Mouse (Mus musculus) CH12.LX (cell line): Measurements from ENCODE around the gene Prpsap2. TPM values are rescaled to one million over a fixed set of nuclear protein-coding genes. Genes with fewer than 3 reads are reported as not detected.

Experiments
- HCFC1 ChIP-seq: IDR thresholded peaks from 2 replicates; pipeline ENCODE4 v1.6.1; 2012; ENCODE audit warnings: low read depth, mild to moderate bottlenecking, inconsistent platforms, low read length, improper control_type of control experiment
- IRF4 ChIP-seq: IDR thresholded peaks from 2 replicates; pipeline ENCODE4 v1.6.1; 2014; ENCODE audit warnings: low read depth, mild to moderate bottlenecking, inconsistent platforms, low read length, improper control_type of control experiment
- JUN ChIP-seq: IDR thresholded peaks from 2 replicates; pipeline ENCODE4 v1.6.1; 2011; ENCODE audit warnings: low read depth, mild to moderate bottlenecking, low read length, improper control_type of control experiment, moderate library complexity; ENCODE audit not compliant: insufficient read depth
- MAX ChIP-seq: IDR thresholded peaks from 2 replicates; pipeline ENCODE4 v1.6.1; 2011; ENCODE audit warnings: low read length, improper control_type of control experiment
- MAZ ChIP-seq: IDR thresholded peaks from 2 replicates; pipeline ENCODE4 v1.6.1; 2012; ENCODE audit warnings: low read depth, mild to moderate bottlenecking, inconsistent platforms, low read length, improper control_type of control experiment, moderate library complexity
- MXI1 ChIP-seq: IDR thresholded peaks from 2 replicates; pipeline ENCODE4 v1.6.1; 2011; ENCODE audit warnings: mild to moderate bottlenecking, low read depth, low read length, improper control_type of control experiment
- RCOR1 ChIP-seq: conservative IDR thresholded peaks from 2 replicates; pipeline ENCODE4 v1.6.1; 2012; ENCODE audit warnings: low read depth, mild to moderate bottlenecking, inconsistent platforms, low read length, improper control_type of control experiment
- TBP ChIP-seq: conservative IDR thresholded peaks from 2 replicates; pipeline ENCODE4 v1.6.1; 2011; ENCODE audit warnings: low read depth, low read length, improper control_type of control experiment
- UBTF ChIP-seq: IDR thresholded peaks from 2 replicates; pipeline ENCODE4 v1.6.1; 2012; ENCODE audit warnings: low read depth, mild to moderate bottlenecking, inconsistent platforms, low read length, improper control_type of control experiment, moderate library complexity
- ZC3H11A ChIP-seq: IDR thresholded peaks from 2 replicates; pipeline ENCODE4 v1.6.1; 2012; ENCODE audit warnings: low read depth, mild to moderate bottlenecking, inconsistent platforms, low read length, improper control_type of control experiment
- ZNF384 ChIP-seq: IDR thresholded peaks from 2 replicates; pipeline ENCODE4 v1.6.1; 2012; ENCODE audit warnings: low read depth, low read length, improper control_type of control experiment, inconsistent platforms
- polyA plus RNA-seq: library from polyadenylated mRNA; unstranded; fragments of >175 nt; gene quantifications from 2 replicates; pipeline ENCODE4 v1.2.1, GENCODE M21; 2012; ENCODE audit warnings: low read depth; ENCODE audit not compliant: insufficient read length
- total RNA-seq, 2 experiments: library from RNA; depleted of rRNA; stranded (reverse); fragments of 300-350 nt in 1 of 2; fragments of >200 nt in 1 of 2; gene quantifications; 2 replicates each; pipeline ENCODE4 v1.2.3; 2012 to 2014

Prpsap2 gene
- total and polyA plus RNA-seq, 3 experiments: 67.5 to 150 (median 85.6) TPM

GRCm38 (mm10) chr11:61683907-61684731 is 77.8 kb downstream of the Prpsap2 start, which contains the start of gene Fam83g (continued):
- TF ChIP-seq TBP (peak; percentile 74), JUN (peak; percentile 58), HCFC1 (peak; percentile 53), MAZ (no peak), ZC3H11A (no peak), RCOR1 (peak; percentile 70), UBTF (peak; percentile 83), IRF4 (peak; percentile 61), MAX (peak; percentile 97), ZNF384 (no peak), MXI1 (peak; percentile 87)

Other genes with a start within 250 kb of the Prpsap2 start
- gene Epn2, start 182.4 kb downstream of the Prpsap2 start, total RNA-seq (2012; rRNA removed): 9.6 and 13.8 TPM in 2 replicates
- 8.8 and 10.1 TPM in 2 replicates for gene Epn2, start 182.4 kb downstream of the Prpsap2 start, total RNA-seq (2014; rRNA removed)
- 7.2 and 8.9 TPM in 2 replicates for gene Epn2, start 182.4 kb downstream of the Prpsap2 start, polyA plus RNA-seq
- 379 and 412 TPM in 2 replicates for gene Grap, start 108.8 kb downstream of the Prpsap2 start, total RNA-seq (2012; rRNA removed)
- gene Grap, start 108.8 kb downstream of the Prpsap2 start, total RNA-seq (2014; rRNA removed): 264 and 274 TPM in 2 replicates
- 280 and 294 TPM in 2 replicates for gene Grap, start 108.8 kb downstream of the Prpsap2 start, polyA plus RNA-seq
- gene Fam83g, start 78.0 kb downstream of the Prpsap2 start, total RNA-seq (2012; rRNA removed): 50.4 and 63.7 TPM in 2 replicates
- 17.2 and 19.2 TPM in 2 replicates for gene Fam83g, start 78.0 kb downstream of the Prpsap2 start, total RNA-seq (2014; rRNA removed)
- gene Fam83g, start 78.0 kb downstream of the Prpsap2 start, polyA plus RNA-seq: 17.8 and 19.1 TPM in 2 replicates
- gene Slc5a10, start 41.3 kb downstream of the Prpsap2 start, total RNA-seq (2012; rRNA removed): 0.55 and 1.4 TPM in 2 replicates
- gene Slc5a10, start 41.3 kb downstream of the Prpsap2 start, total RNA-seq (2014; rRNA removed): 0.61 and 0.70 TPM in 2 replicates
- gene Slc5a10, start 41.3 kb downstream of the Prpsap2 start, polyA plus RNA-seq: 1.3 and 1.6 TPM in 2 replicates
- 6.7 and 10.5 TPM in 2 replicates for gene Ulk2, start 93.0 kb upstream of the Prpsap2 start, total RNA-seq (2012; rRNA removed)
- 8.6 and 9.3 TPM in 2 replicates for gene Ulk2, start 93.0 kb upstream of the Prpsap2 start, total RNA-seq (2014; rRNA removed)
- gene Ulk2, start 93.0 kb upstream of the Prpsap2 start, polyA plus RNA-seq: 6.7 and 7.9 TPM in 2 replicates
- gene Akap10, start 168.2 kb upstream of the Prpsap2 start, total RNA-seq (2012; rRNA removed): 24.1 and 25.6 TPM in 2 replicates
- 37.3 and 38.4 TPM in 2 replicates for gene Akap10, start 168.2 kb upstream of the Prpsap2 start, total RNA-seq (2014; rRNA removed)
- gene Akap10, start 168.2 kb upstream of the Prpsap2 start, polyA plus RNA-seq: 23.7 and 25.3 TPM in 2 replicates
- gene Specc1, start 194.7 kb upstream of the Prpsap2 start, total RNA-seq (2012; rRNA removed): 15.5 and 16.7 TPM in 2 replicates
- gene Specc1, start 194.7 kb upstream of the Prpsap2 start, total RNA-seq (2014; rRNA removed): 7.3 and 7.6 TPM in 2 replicates
- gene Specc1, start 194.7 kb upstream of the Prpsap2 start, polyA plus RNA-seq: 18.4 and 18.6 TPM in 2 replicates